ENCODE assay signal across 30 mouse cellular contexts in genomic region chr15:11030188-11030587, GRCm38 (mm10). TPM values are rescaled to one million over a fixed set of nuclear protein-coding genes. Genes with fewer than 3 reads are reported as not detected.
DNase-seq lines count a peak whose midpoint lies in the region; ATAC-seq and TF ChIP-seq lines count a peak whose summit lies in the region.
"Had no signal": no experiment of that assay in that cellular context is flagged by ENCODE, and none has a peak within 500 bp of the region (broad histone marks: within the 10 kb centered on the region; RNA-seq: fewer than 3 reads in every experiment).

No protein-coding gene starts in this region.

- H3K9me3 ChIP-seq in kidney, embryonic 15.5 days (replicated peaks), result no peaks in the 10 kb centered on the region
- H3K9me3 ChIP-seq in liver, embryonic 11.5 days (ENCODE audit: control insufficient read depth, low read length), result no peaks in the 10 kb centered on the region
- no peaks in the 10 kb centered on the region for H3K9me3 ChIP-seq in midbrain, embryonic 15.5 days
- H3K9me3 ChIP-seq in midbrain, embryonic 11.5 days (ENCODE audit: control insufficient read depth, low read length), result no peaks in the 10 kb centered on the region
- H3K9me3 ChIP-seq: embryonic facial prominence, embryonic 12.5 days; embryonic facial prominence, embryonic 15.5 days; hindbrain, embryonic 12.5 days had no signal

- no peak for TF ChIP-seq CTCF in liver, adult 2 months (IDR thresholded peaks at IDR 0.05; ENCODE audit: low read depth, low read length)

- no peak for TF ChIP-seq POLR2A in liver, adult 2 months (IDR thresholded peaks at IDR 0.05; ENCODE audit: extremely low read depth, insufficient read depth, low read length)

- peaks cover 17% of the 10 kb centered on the region for H3K27me3 ChIP-seq in kidney, embryonic 15.5 days
- no peaks in the 10 kb centered on the region; the same call in 1 of the 2 replicates for H3K27me3 ChIP-seq in liver, adult 2 months (ENCODE audit: control insufficient read depth, insufficient read depth, low read length)
- peaks cover 10% of the 10 kb centered on the region for H3K27me3 ChIP-seq in liver, embryonic 11.5 days (replicated peaks; ENCODE audit: control insufficient read depth, insufficient read depth, low read length)
- H3K27me3 ChIP-seq in midbrain, embryonic 15.5 days (replicated peaks), result peaks cover 10% of the 10 kb centered on the region
- H3K27me3 ChIP-seq in midbrain, embryonic 11.5 days (ENCODE audit: control insufficient read depth, insufficient read depth, low read length), result peaks cover 12% of the 10 kb centered on the region

- H3K4me3 ChIP-seq in kidney, embryonic 15.5 days (replicated peaks), result no peak overlapping the region
- H3K4me3 ChIP-seq in liver, adult 2 months (ENCODE audit: insufficient read depth, low read depth, low read length), result no peak overlapping the region
- no peak overlapping the region for H3K4me3 ChIP-seq in liver, embryonic 11.5 days (ENCODE audit: low read depth, low read length)
- H3K4me3 ChIP-seq in midbrain, embryonic 15.5 days, result no peak overlapping the region
- H3K4me3 ChIP-seq in midbrain, embryonic 11.5 days (ENCODE audit: low read depth, low read length), result no peak overlapping the region
- H3K4me3 ChIP-seq: embryonic facial prominence, embryonic 12.5 days; embryonic facial prominence, embryonic 15.5 days; gastrocnemius, adult 2 months; hindbrain, embryonic 12.5 days had no signal

- 58% methylated on average over 3 of the region's 3 CpGs for WGBS in kidney, embryonic 15.5 days
- WGBS in liver, adult 2 months, result 44% methylated on average over 3 of the region's 3 CpGs
- WGBS in liver, embryonic 11.5 days, result 78% methylated on average over 3 of the region's 3 CpGs
- 73% methylated on average over 3 of the region's 3 CpGs for WGBS in midbrain, embryonic 15.5 days
- 84% methylated on average over 3 of the region's 3 CpGs for WGBS in midbrain, embryonic 11.5 days

- no peak for DNase-seq in kidney, adult 18-20 months
- peak; percentile 2 for DNase-seq in liver, adult 2 months (ENCODE audit: extremely low read depth, low read depth, low spot score)
- no peak for DNase-seq in liver, embryonic 11.5 days (ENCODE audit: low spot score)
- no peak for DNase-seq in midbrain, embryonic 11.5 days (ENCODE audit: low spot score, missing footprints)
- DNase-seq: adrenal gland, adult 2 months; adrenal gland, postnatal 14 days; cerebellum, adult 11 months; cerebellum, adult 2 months; cerebellum, adult 9-11 months; cerebellum, postnatal 25 days; forebrain, postnatal 0 days; gastrocnemius, adult 2 months; gastrocnemius, postnatal 14 days; heart, adult 11 months had no signal

- no peaks in the 10 kb centered on the region for H3K79me2 ChIP-seq in liver, adult 2 months (ENCODE audit: control insufficient read depth, insufficient read depth, low read length)

- no peak overlapping the region for H3K4me2 ChIP-seq in kidney, embryonic 15.5 days
- no peak overlapping the region for H3K4me2 ChIP-seq in liver, embryonic 11.5 days
- H3K4me2 ChIP-seq in midbrain, embryonic 15.5 days, result no peak overlapping the region
- no peak overlapping the region for H3K4me2 ChIP-seq in midbrain, embryonic 11.5 days
- H3K4me2 ChIP-seq: embryonic facial prominence, embryonic 12.5 days; embryonic facial prominence, embryonic 15.5 days; heart, embryonic 11.5 days; hindbrain, embryonic 12.5 days had no signal

- no peak overlapping the region for H3K9ac ChIP-seq in kidney, embryonic 15.5 days
- no peak overlapping the region for H3K9ac ChIP-seq in liver, adult 2 months (ENCODE audit: low read depth, low read length)
- H3K9ac ChIP-seq in liver, embryonic 11.5 days (ENCODE audit: low read depth, low read length), result no peak overlapping the region
- H3K9ac ChIP-seq in midbrain, embryonic 15.5 days, result no peak overlapping the region
- H3K9ac ChIP-seq in midbrain, embryonic 11.5 days (ENCODE audit: low read length), result no peak overlapping the region
- H3K9ac ChIP-seq: embryonic facial prominence, embryonic 12.5 days; embryonic facial prominence, embryonic 15.5 days; forebrain, postnatal 0 days; hindbrain, embryonic 12.5 days had no signal

- peak; percentile 84 for ATAC-seq in kidney, embryonic 15.5 days (replicated peaks; ENCODE audit: low FRiP score)
- ATAC-seq in liver, embryonic 11.5 days (replicated peaks; ENCODE audit: low FRiP score), result no peak
- 0 out of 2 replicates have a peak, but pooled peaks have one; percentile 27 for ATAC-seq in midbrain, embryonic 15.5 days (replicated peaks)
- ATAC-seq in midbrain, embryonic 11.5 days (ENCODE audit: low FRiP score), result no peak
- ATAC-seq: CD4-positive, CD25-positive, alpha-beta regulatory T cell, adult 4 months; forebrain, embryonic 14.5 days; forebrain, postnatal 0 days had no signal

- H3K36me3 ChIP-seq in kidney, embryonic 15.5 days, result no peaks in the 10 kb centered on the region
- H3K36me3 ChIP-seq in liver, adult 2 months (ENCODE audit: control insufficient read depth, insufficient read depth, low read length), result no peaks in the 10 kb centered on the region
- H3K36me3 ChIP-seq in liver, embryonic 11.5 days (ENCODE audit: control insufficient read depth, insufficient read depth, low read length), result no peaks in the 10 kb centered on the region
- H3K36me3 ChIP-seq in midbrain, embryonic 15.5 days (replicated peaks), result no peaks in the 10 kb centered on the region
- no peaks in the 10 kb centered on the region for H3K36me3 ChIP-seq in midbrain, embryonic 11.5 days (ENCODE audit: control insufficient read depth, insufficient read depth, low read length)
- H3K36me3 ChIP-seq: embryonic facial prominence, embryonic 12.5 days; embryonic facial prominence, embryonic 15.5 days; hindbrain, embryonic 12.5 days had no signal

- H3K27ac ChIP-seq in kidney, embryonic 15.5 days, result no peak overlapping the region
- no peak overlapping the region for H3K27ac ChIP-seq in liver, adult 2 months (replicated peaks; ENCODE audit: insufficient read depth, low read depth, low read length)
- no peak overlapping the region for H3K27ac ChIP-seq in liver, embryonic 11.5 days (ENCODE audit: low read depth, low read length)
- H3K27ac ChIP-seq in midbrain, embryonic 15.5 days, result no peak overlapping the region
- H3K27ac ChIP-seq in midbrain, embryonic 11.5 days (ENCODE audit: low read depth, low read length), result no peak overlapping the region
- H3K27ac ChIP-seq: embryonic facial prominence, embryonic 12.5 days; embryonic facial prominence, embryonic 15.5 days; gastrocnemius, adult 2 months; hindbrain, embryonic 12.5 days had no signal

- H3K4me1 ChIP-seq in kidney, embryonic 15.5 days, result peaks cover 9% of the 10 kb centered on the region
- H3K4me1 ChIP-seq in liver, adult 2 months (ENCODE audit: control insufficient read depth, insufficient read depth, low read length), result peaks cover 14% of the 10 kb centered on the region; the same call in 1 of the 2 replicates
- no peaks in the 10 kb centered on the region for H3K4me1 ChIP-seq in liver, embryonic 11.5 days (replicated peaks; ENCODE audit: control insufficient read depth, insufficient read depth, low read length)
- H3K4me1 ChIP-seq in midbrain, embryonic 15.5 days, result no peaks in the 10 kb centered on the region
- H3K4me1 ChIP-seq in midbrain, embryonic 11.5 days (ENCODE audit: control insufficient read depth, insufficient read depth, low read length), result no peaks in the 10 kb centered on the region
- H3K4me1 ChIP-seq: embryonic facial prominence, embryonic 12.5 days; embryonic facial prominence, embryonic 15.5 days; hindbrain, embryonic 12.5 days had no signal

RNA-seq across cellular contexts. Expression of gene Rxfp3, which starts 7.6 kb away (rescaled TPM):
- 0.39 and 0.53 TPM in 2 replicates for polyA plus RNA-seq in kidney, embryonic 15.5 days (2015; fragmentation: Nextera tagmentation; extraction: Ambion mirVana)
- not detected in 2 replicates for total RNA-seq in liver, adult 2 months (2014; rRNA removed)
- polyA plus RNA-seq in liver, adult 2 months (2012; rRNA removed), result not detected in 2 replicates
- 0.12 and 0.26 TPM in 2 replicates for polyA plus RNA-seq in liver, embryonic 11.5 days (2014; fragmentation: Nextera tagmentation; extraction: Ambion mirVana)
- polyA plus RNA-seq in midbrain, embryonic 15.5 days (2015; fragmentation: Nextera tagmentation; extraction: Ambion mirVana), result 2.6 and 3.0 TPM in 2 replicates
- polyA plus RNA-seq in midbrain, embryonic 11.5 days (2014; fragmentation: Nextera tagmentation; extraction: Ambion mirVana), result 1.0 and 1.4 TPM in 2 replicates
- total RNA-seq: adrenal gland, adult 2 months; adrenal gland, postnatal 14 days; common myeloid progenitor, adult 5-6 weeks; gastrocnemius, adult 2 months; hematopoietic stem cell, adult 5-6 weeks; MEL had no signal
- polyA plus RNA-seq: adrenal gland, adult 2 months; CD4-positive, CD25-positive, alpha-beta regulatory T cell, adult 4 months; heart, embryonic 11.5 days had no signal

RNA-seq across cellular contexts. Expression of gene Slc45a2, which starts 29.7 kb away (rescaled TPM):
- polyA plus RNA-seq in kidney, embryonic 15.5 days (2015; fragmentation: Nextera tagmentation; extraction: Ambion mirVana), result 0.06 and 0.14 TPM in 2 replicates
- under 0.01 TPM in 1 of 2 replicates, not detected in the other for total RNA-seq in liver, adult 2 months (2014; rRNA removed)
- polyA plus RNA-seq in liver, adult 2 months (2012; rRNA removed), result 0.02 and 0.04 TPM in 2 replicates
- polyA plus RNA-seq in liver, embryonic 11.5 days (2014; fragmentation: Nextera tagmentation; extraction: Ambion mirVana), result 0.05 and 0.09 TPM in 2 replicates
- 0.06 and 0.18 TPM in 2 replicates for polyA plus RNA-seq in midbrain, embryonic 15.5 days (2015; fragmentation: Nextera tagmentation; extraction: Ambion mirVana)
- polyA plus RNA-seq in midbrain, embryonic 11.5 days (2014; fragmentation: Nextera tagmentation; extraction: Ambion mirVana), result 0.08 and 0.22 TPM in 2 replicates
- total RNA-seq: adrenal gland, adult 2 months; adrenal gland, postnatal 14 days; adrenal gland, postnatal 4 days; common myeloid progenitor, adult 5-6 weeks; forebrain, postnatal 0 days; gastrocnemius, adult 2 months; gastrocnemius, postnatal 14 days; heart, adult 8-10 months; heart, postnatal 25 days; hematopoietic stem cell, adult 5-6 weeks; MEL had no signal
- polyA plus RNA-seq: C2C12; CD4-positive, CD25-positive, alpha-beta regulatory T cell, adult 4 months; forebrain, embryonic 14.5 days; heart, embryonic 14.5 days had no signal

RNA-seq across cellular contexts. Expression of gene Adamts12, which starts 34.4 kb away (rescaled TPM):
- 3.9 and 4.0 TPM in 2 replicates for polyA plus RNA-seq in kidney, embryonic 15.5 days (2015; fragmentation: Nextera tagmentation; extraction: Ambion mirVana)
- 0.37 and 0.54 TPM in 2 replicates for total RNA-seq in liver, adult 2 months (2014; rRNA removed)
- polyA plus RNA-seq in liver, adult 2 months (2012; rRNA removed), result 0.07 and 0.09 TPM in 2 replicates
- 1.4 TPM in 2 replicates for polyA plus RNA-seq in liver, embryonic 11.5 days (2014; fragmentation: Nextera tagmentation; extraction: Ambion mirVana)
- 1.8 and 2.2 TPM in 2 replicates for polyA plus RNA-seq in midbrain, embryonic 15.5 days (2015; fragmentation: Nextera tagmentation; extraction: Ambion mirVana)
- 2.3 and 2.9 TPM in 2 replicates for polyA plus RNA-seq in midbrain, embryonic 11.5 days (2014; fragmentation: Nextera tagmentation; extraction: Ambion mirVana)
- total RNA-seq: MEL had no signal

RNA-seq across cellular contexts. Expression of gene Amacr, which starts 48.6 kb away (rescaled TPM):
- 26.0 and 31.2 TPM in 2 replicates for polyA plus RNA-seq in kidney, embryonic 15.5 days (2015; fragmentation: Nextera tagmentation; extraction: Ambion mirVana)
- total RNA-seq in liver, adult 2 months (2014; rRNA removed), result 103 and 119 TPM in 2 replicates
- polyA plus RNA-seq in liver, adult 2 months (2012; rRNA removed), result 66.4 and 73.2 TPM in 2 replicates
- polyA plus RNA-seq in liver, embryonic 11.5 days (2014; fragmentation: Nextera tagmentation; extraction: Ambion mirVana), result 15.9 and 17.9 TPM in 2 replicates
- polyA plus RNA-seq in midbrain, embryonic 15.5 days (2015; fragmentation: Nextera tagmentation; extraction: Ambion mirVana), result 11.4 and 13.8 TPM in 2 replicates
- polyA plus RNA-seq in midbrain, embryonic 11.5 days (2014; fragmentation: Nextera tagmentation; extraction: Ambion mirVana), result 10.1 and 11.9 TPM in 2 replicates
- total RNA-seq: MEL had no signal

Comparison
In these comparisons a context has a peak if more than half of its experiments do, and no peak if none do; other contexts are left out.
1. ATAC-seq: peak in kidney, embryonic 15.5 days (single experiment) and midbrain, embryonic 15.5 days (single experiment); none in liver, embryonic 11.5 days (single experiment) and midbrain, embryonic 11.5 days (single experiment).